Mouse (Mus musculus) megakaryocyte, embryonic 14.5 days (primary cell): ENCODE data around the gene Cd96. TPM values are rescaled to one million over a fixed set of nuclear protein-coding genes. Genes with fewer than 3 reads are reported as not detected.

Experiments used
- H3K27me3 ChIP-seq: replicated peaks from 2 replicates; pipeline ENCODE3; 2012; ENCODE audit warnings: inconsistent platforms
- H3K36me3 ChIP-seq: replicated peaks from 2 replicates; pipeline ENCODE3; 2012; ENCODE audit warnings: low read length, inconsistent platforms, mixed read lengths
- H3K4me1 ChIP-seq: 2 replicates; pipeline ENCODE4 v1.6.1; 2012; ENCODE audit warnings: inconsistent platforms
- H3K4me3 ChIP-seq: replicated peaks from 2 replicates; pipeline ENCODE3; 2012; ENCODE audit warnings: moderate library complexity, mild to moderate bottlenecking, inconsistent platforms
- H3K9me3 ChIP-seq: 2 replicates; pipeline ENCODE4 v1.6.1; 2012; ENCODE audit warnings: inconsistent platforms
- FLI1 ChIP-seq: IDR thresholded peaks from 2 replicates; pipeline ENCODE4 v1.6.1; 2012; ENCODE audit warnings: low read length, inconsistent platforms, mixed read lengths
- GATA1 ChIP-seq: IDR thresholded peaks from 3 replicates; pipeline ENCODE4 v1.6.1; 2012; ENCODE audit warnings: mixed read lengths, low read length, inconsistent platforms, borderline replicate concordance
- polyA plus RNA-seq: library from polyadenylated mRNA; stranded (reverse); fragments of >175 nt; gene quantifications from 2 replicates; pipeline ENCODE4 v1.2.3, GENCODE M21; 2012; ENCODE audit warnings: low replicate concordance; ENCODE audit not compliant: insufficient read depth

Cd96 gene
- polyA plus RNA-seq, 1 experiment = 4.8 TPM

- no peak for TF ChIP-seq GATA1
- H3K27me3 ChIP-seq = no peaks in the 10 kb centered on the region
Observed at GRCm38 (mm10) chr16:46109536-46109935, 10.5 kb downstream of the Cd96 start.

GRCm38 (mm10) chr16:46107431-46107830, 12.6 kb downstream of the Cd96 start:
- Histone ChIP-seq H3K4me1 (peaks cover 33% of the 10 kb centered on the region), H3K27me3 (no peaks in the 10 kb centered on the region), H3K4me3 (no peak overlapping the region), H3K9me3 (no peaks in the 10 kb centered on the region), H3K36me3 (peaks cover 48% of the 10 kb centered on the region)
- TF ChIP-seq FLI1 = no peak
- TF ChIP-seq GATA1 = no peak

More at GRCm38 (mm10) chr16:46109536-46109935, 10.5 kb downstream of the Cd96 start:
- peaks cover 50% of the 10 kb centered on the region for H3K4me1 ChIP-seq
- H3K4me3 ChIP-seq = no peak overlapping the region
- H3K9me3 ChIP-seq = no peaks in the 10 kb centered on the region
- peaks cover 36% of the 10 kb centered on the region for H3K36me3 ChIP-seq

GRCm38 (mm10) chr16:46104491-46104890, 15.6 kb downstream of the Cd96 start:
- peaks cover 42% of the 10 kb centered on the region for H3K36me3 ChIP-seq
- H3K4me3 ChIP-seq = no peak overlapping the region
- H3K9me3 ChIP-seq = no peaks in the 10 kb centered on the region
- H3K27me3 ChIP-seq = no peaks in the 10 kb centered on the region
- peaks cover 15% of the 10 kb centered on the region; the same call in 1 of the 2 replicates for H3K4me1 ChIP-seq
- no peak for TF ChIP-seq FLI1
- no peak for TF ChIP-seq GATA1

GRCm38 (mm10) chr16:46101748-46102147, 18.3 kb downstream of the Cd96 start:
- no peaks in the 10 kb centered on the region for H3K27me3 ChIP-seq
- H3K4me3 ChIP-seq = no peak overlapping the region
- TF ChIP-seq FLI1 (no peak), GATA1 (no peak)
- H3K36me3 ChIP-seq = peaks cover 43% of the 10 kb centered on the region
- peaks cover 4% of the 10 kb centered on the region; the same call in 1 of the 2 replicates for H3K4me1 ChIP-seq
- no peaks in the 10 kb centered on the region for H3K9me3 ChIP-seq

GRCm38 (mm10) chr16:46100286-46100685, 19.8 kb downstream of the Cd96 start:
- no peaks in the 10 kb centered on the region for H3K9me3 ChIP-seq
- H3K4me3 ChIP-seq = no peak overlapping the region
- TF ChIP-seq FLI1 (no peak), GATA1 (no peak)
- peaks cover 44% of the 10 kb centered on the region for H3K36me3 ChIP-seq
- peaks cover 7% of the 10 kb centered on the region; the same call in 1 of the 2 replicates for H3K4me1 ChIP-seq
- H3K27me3 ChIP-seq = no peaks in the 10 kb centered on the region

- TF ChIP-seq FLI1 (no peak), GATA1 (no peak)
- no peaks in the 10 kb centered on the region for H3K9me3 ChIP-seq
- H3K4me3 ChIP-seq = no peak overlapping the region
- H3K36me3 ChIP-seq = peaks cover 43% of the 10 kb centered on the region
- H3K4me1 ChIP-seq = peaks cover 7% of the 10 kb centered on the region; the same call in 1 of the 2 replicates
- no peaks in the 10 kb centered on the region for H3K27me3 ChIP-seq
Observed at GRCm38 (mm10) chr16:46097421-46097820, 22.6 kb downstream of the Cd96 start.

GRCm38 (mm10) chr16:46094478-46094877, 25.6 kb downstream of the Cd96 start:
- Histone ChIP-seq H3K9me3 (no peaks in the 10 kb centered on the region), H3K36me3 (peaks cover 59% of the 10 kb centered on the region), H3K4me3 (no peak overlapping the region), H3K4me1 (peaks cover 3% of the 10 kb centered on the region; the same call in 1 of the 2 replicates), H3K27me3 (no peaks in the 10 kb centered on the region)
- TF ChIP-seq FLI1 (no peak), GATA1 (no peak)

DNA sequence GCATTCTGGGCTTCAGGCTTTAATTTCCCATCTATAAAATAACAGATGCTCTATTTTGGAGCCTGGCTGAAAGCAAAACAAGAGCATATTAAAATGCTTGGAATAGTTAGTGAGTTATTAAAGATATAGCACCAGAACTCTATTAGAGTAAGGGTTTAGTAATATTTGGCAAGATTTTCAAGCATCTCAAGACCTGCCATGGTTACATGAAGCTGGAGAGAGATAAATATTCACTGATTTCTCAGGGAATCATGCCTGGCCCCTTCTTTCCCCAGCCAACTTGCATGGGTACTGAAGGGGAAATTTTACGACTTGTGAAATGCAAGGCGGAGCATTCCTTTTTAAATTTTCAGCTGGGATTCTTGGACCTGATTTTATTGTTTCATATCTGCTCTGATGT, 27.1 kb downstream of the Cd96 start:
- no peak for TF ChIP-seq FLI1
- TF ChIP-seq GATA1 = no peak
- Histone ChIP-seq H3K4me1 (peaks cover 3% of the 10 kb centered on the region; the same call in 1 of the 2 replicates), H3K36me3 (peaks cover 48% of the 10 kb centered on the region), H3K4me3 (no peak overlapping the region), H3K9me3 (no peaks in the 10 kb centered on the region), H3K27me3 (no peaks in the 10 kb centered on the region)

DNA sequence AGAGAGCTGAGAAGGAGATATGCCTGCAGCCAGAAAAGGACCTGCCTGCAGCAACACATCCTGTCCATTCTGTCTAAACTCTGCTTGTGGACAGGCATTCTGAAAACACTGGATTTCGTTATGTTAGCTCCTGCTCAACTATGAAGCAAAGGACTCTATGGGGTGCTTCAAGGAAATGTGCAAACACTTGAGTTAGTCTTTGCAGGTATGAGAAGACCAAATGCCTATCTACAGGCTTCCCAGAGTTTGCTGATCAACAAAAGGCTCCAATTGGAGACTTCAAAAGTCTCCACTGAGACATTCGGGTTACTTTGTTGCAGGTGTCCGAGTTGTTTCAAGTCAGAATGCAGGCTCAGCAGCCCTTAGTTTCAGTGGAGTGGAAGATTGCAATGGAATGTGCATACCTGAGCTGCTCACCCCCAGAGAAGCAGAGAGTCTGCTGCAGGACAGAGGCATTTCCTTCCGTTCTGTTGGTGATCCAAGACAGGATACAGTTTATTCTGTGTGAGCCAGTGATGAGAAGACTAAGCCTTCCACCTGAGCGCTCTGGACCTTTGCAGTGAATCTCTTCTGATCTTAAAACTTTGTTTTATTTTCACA, 33.1 kb downstream of the Cd96 start:
- H3K9me3 ChIP-seq = peaks cover 9% of the 10 kb centered on the region
- H3K27me3 ChIP-seq = no peaks in the 10 kb centered on the region
- no peaks in the 10 kb centered on the region for H3K4me1 ChIP-seq
- no peak for TF ChIP-seq FLI1
- no peak for TF ChIP-seq GATA1
- no peak overlapping the region for H3K4me3 ChIP-seq
- H3K36me3 ChIP-seq = peaks cover 30% of the 10 kb centered on the region

GRCm38 (mm10) chr16:46068000-46068399, 52.1 kb downstream of the Cd96 start:
- peaks cover 31% of the 10 kb centered on the region for H3K36me3 ChIP-seq
- H3K27me3 ChIP-seq = no peaks in the 10 kb centered on the region
- TF ChIP-seq FLI1 = no peak
- no peak for TF ChIP-seq GATA1

GRCm38 (mm10) chr16:46063278-46063677, 56.8 kb downstream of the Cd96 start:
- no peaks in the 10 kb centered on the region for H3K4me1 ChIP-seq
- no peak overlapping the region for H3K4me3 ChIP-seq
- H3K27me3 ChIP-seq = no peaks in the 10 kb centered on the region
- no peak for TF ChIP-seq GATA1
- no peak for TF ChIP-seq FLI1
- H3K36me3 ChIP-seq = peaks cover 20% of the 10 kb centered on the region
- no peaks in the 10 kb centered on the region for H3K9me3 ChIP-seq

More at GRCm38 (mm10) chr16:46068000-46068399, 52.1 kb downstream of the Cd96 start:
- Histone ChIP-seq H3K4me1 (no peaks in the 10 kb centered on the region), H3K4me3 (no peak overlapping the region), H3K9me3 (no peaks in the 10 kb centered on the region)
